Mouse (Mus musculus): ENCODE data around the gene Fbxl2. TPM values are rescaled to one million over a fixed set of nuclear protein-coding genes. Genes with fewer than 3 reads are reported as not detected.

The Fbxl2 gene
- total RNA-seq (2023), result not detected

DNA sequence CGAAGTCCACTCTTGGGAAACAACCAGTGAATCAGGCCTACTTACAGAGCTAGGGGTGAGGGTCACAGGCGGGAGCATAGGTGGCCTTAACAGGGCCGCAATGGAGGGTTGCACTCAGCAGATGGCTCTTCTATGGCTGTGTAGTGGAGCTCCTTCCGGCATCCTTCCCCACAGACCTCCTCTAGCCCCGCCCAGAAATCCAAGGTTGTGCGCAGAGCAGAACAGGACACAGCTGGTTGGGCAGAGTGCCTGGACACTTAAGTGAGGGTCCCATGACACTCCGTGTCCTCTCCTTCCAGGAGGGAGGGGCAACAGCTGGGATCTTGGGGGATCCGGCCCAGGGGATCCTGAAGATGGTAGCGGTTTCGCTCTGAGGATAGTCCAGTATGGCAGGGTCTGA, at the start of gene Fbxl2:
Fbxl2 (minus strand) TSS at position 164 of the 400 bp plus-strand sequence.

DNA sequence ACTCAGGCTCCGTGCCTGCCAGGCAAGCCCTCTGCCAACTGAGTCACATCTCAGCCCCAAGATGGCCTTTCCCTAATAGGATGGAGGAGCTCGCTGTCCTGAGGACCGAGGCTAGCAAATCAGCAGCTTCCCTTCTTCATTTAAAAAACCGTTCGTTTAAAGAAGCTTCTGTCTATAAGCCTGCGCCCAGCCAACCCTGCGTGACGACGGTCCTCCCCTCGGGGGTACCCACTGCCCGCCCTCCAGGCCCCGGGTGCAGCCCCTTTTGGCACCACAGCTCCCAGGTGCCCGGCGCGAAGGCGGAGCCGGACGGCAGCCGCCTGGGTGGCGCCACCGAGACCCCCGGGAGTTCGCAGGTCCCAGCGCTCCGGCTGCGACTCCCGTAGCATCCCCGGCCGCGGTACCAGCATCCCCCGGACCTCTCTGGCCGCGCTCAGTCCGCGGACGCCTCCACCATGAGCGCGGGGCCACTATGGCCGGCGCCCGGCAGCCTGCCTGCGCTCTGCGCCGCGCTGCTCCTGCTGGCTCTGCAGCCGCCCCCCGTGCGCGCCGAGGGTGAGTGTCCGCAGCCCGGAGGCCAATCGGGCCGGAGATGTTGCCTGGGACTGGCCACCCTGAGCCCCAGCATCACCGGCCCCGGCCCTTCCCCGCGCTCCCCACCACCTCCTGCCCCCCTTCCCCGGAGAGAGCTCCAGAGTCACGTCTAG, 11.3 kb upstream of the Fbxl2 start, which contains the start of gene Susd5:
Susd5 (plus strand) TSS at position 51 of the 707 bp plus-strand sequence.

DNA sequence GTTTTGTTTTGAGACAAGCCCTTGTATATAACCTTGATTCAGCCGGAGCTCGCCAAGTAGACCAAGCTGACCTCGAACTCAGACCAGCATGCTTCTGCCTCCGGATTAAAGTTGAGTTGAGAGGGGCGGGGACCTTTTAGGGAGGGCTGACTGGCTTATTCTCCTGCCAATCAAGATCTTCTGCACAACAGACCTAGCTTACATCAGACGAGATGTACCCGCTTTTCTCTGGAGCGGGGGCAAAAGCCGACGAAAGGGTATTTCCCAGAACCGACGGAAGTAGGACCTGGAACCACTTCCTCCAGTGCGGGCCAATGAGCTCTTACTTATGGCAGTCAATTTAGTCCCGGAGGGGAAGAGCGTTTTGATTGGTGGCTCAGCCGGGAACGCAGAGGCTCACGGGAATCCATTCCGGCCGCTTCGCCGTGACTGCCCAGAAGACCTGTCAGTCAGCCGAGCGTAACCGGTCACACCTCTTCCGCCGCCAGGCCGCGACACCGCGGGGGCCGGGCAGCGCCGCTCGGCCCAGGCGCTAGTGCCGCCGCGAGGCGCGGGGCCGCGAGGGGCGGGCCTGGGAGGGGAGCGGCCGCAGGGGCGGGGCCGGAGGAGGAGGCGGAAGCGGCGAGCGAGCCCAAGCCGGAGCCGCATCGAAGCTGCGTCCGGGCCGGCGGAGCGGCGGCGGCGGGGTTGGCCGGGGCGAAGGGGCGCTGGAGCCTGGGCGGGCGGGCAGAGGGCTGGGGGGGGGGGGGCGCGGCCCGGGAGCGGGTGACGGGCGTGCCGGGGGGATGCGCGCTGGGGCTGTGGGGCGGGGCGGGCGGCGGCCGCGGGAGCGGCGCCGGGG, 115.2 kb downstream of the Fbxl2 start, which contains the start of gene Ubp1:
Ubp1 (plus strand) TSS at position 401 of the 841 bp plus-strand sequence.

Other genes starting within 250 kb of the Fbxl2 start
- 100 to 1,000 TPM; 157 to 158 TPM for gene Ubp1, start 115.3 kb downstream of the Fbxl2 start, total RNA-seq (2023)
- not detected for gene Susd5, start 10.9 kb upstream of the Fbxl2 start, total RNA-seq (2023)